Mouse (Mus musculus): ENCODE measurements around the gene Sdcbp2.

Gene Sdcbp2

DNA sequence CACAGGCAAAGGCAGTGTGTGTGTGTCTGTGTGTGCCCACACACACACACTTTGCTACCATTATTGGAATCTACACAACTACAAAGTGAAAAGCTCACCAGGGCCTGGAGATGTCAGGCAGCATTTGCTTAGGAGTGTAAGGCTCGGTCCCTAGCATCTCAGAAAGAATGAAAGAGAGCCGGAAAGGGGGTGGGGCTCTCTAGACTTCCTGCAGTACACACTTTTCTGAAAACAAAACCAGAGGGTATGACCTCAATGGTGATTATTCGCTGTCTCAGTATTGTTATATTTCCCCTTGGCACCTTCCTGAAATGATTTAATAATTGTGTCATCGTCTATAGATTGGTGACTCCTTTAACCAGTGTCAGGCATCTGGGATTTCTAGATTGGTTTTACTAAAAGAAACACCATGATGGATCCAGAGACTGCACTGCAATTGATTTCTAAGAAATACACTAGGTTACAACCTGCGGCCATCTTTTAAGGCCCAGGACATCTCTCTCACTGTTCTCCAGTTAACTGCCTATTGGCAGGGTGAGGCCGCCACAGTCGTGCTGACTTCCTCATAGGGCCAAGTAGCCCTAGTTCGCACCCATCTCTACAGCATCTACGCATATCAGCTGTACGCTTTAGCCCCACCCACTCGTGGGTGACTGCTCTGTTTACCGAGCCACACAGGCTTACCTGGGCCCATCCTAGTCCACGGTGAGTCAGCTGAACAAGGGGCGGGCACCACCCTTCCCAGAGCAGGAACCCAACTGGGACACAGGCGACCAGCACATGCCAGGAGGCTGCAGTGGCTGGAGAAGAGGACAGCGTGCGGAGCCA, at the start of gene Sdcbp2:
Sdcbp2 (plus strand) TSS at position 750 of the 828 bp plus-strand sequence.
- in situ Hi-C loops (cut with MboI; ENCODE audit: unreplicated experiment in 2 of 2) = no loop called here

DNA sequence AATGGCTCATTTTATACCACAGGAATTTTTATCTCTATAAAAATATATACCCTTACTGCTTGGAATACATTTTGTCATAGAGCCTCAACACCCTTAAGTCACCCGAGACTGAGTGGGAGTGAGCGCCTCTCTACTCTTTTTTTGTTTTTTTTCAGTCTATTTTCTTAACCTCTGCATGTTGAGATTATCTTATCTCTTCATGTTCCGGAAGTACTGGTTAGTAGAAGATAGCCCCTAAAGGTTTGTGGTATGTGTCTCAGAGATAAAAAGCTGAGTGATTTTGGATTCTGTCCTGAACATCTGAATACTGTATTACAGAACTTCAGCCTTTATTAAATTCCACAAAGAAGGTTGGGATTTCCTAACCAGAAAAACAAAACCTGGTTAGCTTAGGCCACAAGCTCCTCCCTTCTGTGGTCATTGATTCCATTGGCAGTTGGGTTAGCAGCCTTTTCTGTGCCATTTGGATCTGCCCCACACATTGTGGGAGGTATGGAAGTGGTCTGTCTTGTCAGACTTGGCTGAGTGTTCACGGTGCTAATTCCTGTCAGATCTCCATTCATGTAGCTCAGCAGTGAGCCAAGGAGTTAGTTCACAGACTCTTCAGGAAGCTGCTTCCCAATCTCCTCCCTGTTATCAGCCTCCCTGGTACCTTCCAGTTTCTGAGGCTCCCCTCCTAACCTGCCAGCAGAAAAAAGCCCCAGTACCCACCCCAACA, 47.9 kb upstream of the Sdcbp2 start:
- in situ Hi-C loops (cut with MboI; ENCODE audit: unreplicated experiment in 2 of 2) = loop anchor here (25.0 kb wide), 5 partner anchors 338 to 962 kb away; partner anchors contain the start of genes Csnk2a1 (in 1 of the 2), Cst7 (in 1 of the 2), Fam110a (in 1 of the 2) and Slc52a3 (in 1 of the 2)

DNA sequence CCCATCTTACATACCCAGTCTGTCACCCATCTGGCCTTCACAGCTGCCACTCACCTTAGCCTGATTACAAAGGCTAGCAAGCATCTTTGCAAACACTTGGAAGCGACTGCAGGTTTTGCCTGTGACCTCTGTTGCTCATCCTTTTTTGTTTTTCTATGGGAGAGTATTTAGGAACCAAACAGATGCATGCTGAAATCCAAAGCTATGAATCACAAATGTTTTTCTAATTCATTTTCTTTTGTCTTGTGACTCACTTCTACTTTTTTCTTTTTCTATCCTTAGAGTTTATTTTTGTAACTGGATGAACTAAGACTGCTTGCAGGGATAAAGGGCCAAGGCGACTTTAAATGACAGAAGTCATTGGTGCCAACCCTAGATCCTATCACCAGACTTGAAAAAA, 46.9 kb upstream of the Sdcbp2 start:
- in situ Hi-C loops (cut with MboI; ENCODE audit: unreplicated experiment in 2 of 2) = loop anchor here (25.0 kb wide), 4 partner anchors 462 to 963 kb away; partner anchors contain the start of genes Csnk2a1 (in 1 of the 2), Cst7 (in 1 of the 2), Fam110a (in 1 of the 2) and Slc52a3 (in 1 of the 2)

DNA sequence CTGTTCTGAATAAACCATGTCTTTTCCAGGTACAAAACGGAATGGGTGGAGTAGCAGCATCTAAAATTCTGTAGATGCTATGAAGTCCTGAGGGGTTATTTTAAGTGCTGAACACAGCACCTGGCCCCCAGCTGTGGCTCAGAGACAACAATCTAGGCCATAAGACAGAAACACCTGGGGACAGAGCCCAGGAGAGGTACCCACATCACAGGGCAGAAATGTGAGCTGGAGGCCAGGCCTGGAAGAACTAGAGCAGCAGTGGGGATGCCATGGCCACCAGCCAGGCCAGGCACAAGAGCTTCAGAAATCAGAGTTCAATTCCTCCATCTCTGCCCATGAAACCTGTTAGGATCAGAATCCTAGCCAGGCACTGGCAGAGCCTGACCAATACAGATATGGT, 44.4 kb upstream of the Sdcbp2 start:
- in situ Hi-C loops (cut with MboI; ENCODE audit: unreplicated experiment in 2 of 2) = loop anchor here (25.0 kb wide), 4 partner anchors 459 to 966 kb away; partner anchors contain the start of genes Csnk2a1 (in 1 of the 2), Cst7 (in 1 of the 2), Fam110a (in 1 of the 2) and Slc52a3 (in 1 of the 2)

DNA sequence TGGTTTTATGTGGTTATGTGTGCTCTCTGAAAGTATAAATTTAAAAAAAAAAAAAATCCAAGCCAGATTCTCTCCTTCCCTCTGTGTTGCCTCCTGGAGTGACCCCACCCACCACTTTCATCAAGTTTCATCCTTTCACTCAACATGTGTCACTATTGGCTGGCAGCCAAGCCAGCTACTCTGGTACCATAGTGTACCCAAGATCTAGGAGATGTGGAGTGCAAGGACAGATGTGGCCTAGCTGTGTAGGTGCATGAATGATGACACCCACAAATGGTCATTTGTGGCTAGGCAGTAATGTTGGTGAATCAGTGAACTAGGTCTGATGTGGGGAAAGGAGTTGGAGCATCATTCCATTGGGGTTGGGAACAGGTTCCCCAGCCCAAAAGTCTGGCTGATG, 43.3 kb upstream of the Sdcbp2 start:
- in situ Hi-C loops (cut with MboI; ENCODE audit: unreplicated experiment in 2 of 2) = loop anchor here (25.0 kb wide), 4 partner anchors 458 to 967 kb away; partner anchors contain the start of genes Csnk2a1 (in 1 of the 2), Cst7 (in 1 of the 2), Fam110a (in 1 of the 2) and Slc52a3 (in 1 of the 2)

DNA sequence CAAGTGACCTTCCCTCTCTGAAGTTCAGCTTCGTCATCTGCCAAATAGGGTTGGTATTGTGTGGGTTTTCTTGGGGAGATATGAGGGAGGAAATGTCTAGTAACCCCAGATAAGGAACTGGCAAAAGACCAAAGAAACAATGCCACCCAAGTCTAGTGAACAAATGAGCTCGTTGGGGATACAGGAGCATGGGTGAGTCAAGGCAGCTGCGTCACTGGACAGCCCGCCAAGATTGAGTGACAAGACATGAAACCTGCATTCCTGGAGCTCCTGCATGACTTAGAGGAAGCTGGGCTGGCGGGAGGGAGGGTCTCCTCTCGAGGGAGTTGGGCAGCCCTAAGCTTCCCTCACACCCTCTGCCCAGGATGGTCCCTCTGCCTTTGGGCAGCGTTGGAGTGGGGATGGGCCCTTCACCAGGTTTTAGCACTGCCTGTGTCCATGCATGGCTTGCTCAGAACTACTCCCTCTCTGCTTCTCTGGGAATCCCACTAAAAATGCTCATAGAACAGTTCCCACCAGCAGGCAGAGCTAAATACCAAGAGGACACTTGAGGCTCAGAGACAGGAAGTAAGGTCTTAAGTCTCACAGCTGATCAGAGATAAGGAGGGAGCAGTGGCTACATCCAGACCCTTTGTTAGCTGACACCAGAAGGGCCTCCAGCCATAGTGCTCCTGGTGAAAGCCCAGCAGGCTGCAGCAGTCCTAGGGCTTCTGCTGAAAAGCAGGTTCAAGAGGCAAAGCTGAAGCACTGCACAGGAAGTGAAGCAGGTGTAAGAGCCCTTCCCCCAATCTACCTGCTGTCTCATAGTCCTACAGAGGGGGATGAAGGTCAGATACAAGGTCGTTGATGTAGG, 41.8 kb upstream of the Sdcbp2 start:
- in situ Hi-C loops (cut with MboI; ENCODE audit: unreplicated experiment in 2 of 2) = loop anchor here (25.0 kb wide), 4 partner anchors 457 to 968 kb away; partner anchors contain the start of genes Csnk2a1 (in 1 of the 2), Cst7 (in 1 of the 2), Fam110a (in 1 of the 2) and Slc52a3 (in 1 of the 2)

DNA sequence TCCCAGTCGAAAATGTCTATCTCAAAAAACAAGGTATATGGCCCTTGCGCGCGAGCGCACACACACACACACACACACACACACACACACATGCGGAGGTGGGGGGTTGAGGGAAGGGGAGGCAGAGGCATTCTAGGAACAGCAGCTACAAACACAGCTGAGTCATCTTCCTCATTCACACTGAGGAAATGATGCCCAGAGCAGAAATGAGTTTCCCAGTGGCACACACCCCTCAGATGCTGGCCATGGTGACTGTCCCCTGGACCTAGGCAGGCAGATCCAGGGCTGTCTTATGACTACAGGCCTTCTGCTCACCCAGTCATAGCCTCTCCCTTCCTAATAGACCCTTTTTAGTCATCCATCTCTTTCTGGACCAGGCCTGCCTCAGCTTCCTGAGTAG, 38.8 kb upstream of the Sdcbp2 start:
- in situ Hi-C loops (cut with MboI; ENCODE audit: unreplicated experiment in 2 of 2) = loop anchor here (25.0 kb wide), 4 partner anchors 454 to 971 kb away; partner anchors contain the start of genes Csnk2a1 (in 1 of the 2), Cst7 (in 1 of the 2), Fam110a (in 1 of the 2) and Slc52a3 (in 1 of the 2)

DNA sequence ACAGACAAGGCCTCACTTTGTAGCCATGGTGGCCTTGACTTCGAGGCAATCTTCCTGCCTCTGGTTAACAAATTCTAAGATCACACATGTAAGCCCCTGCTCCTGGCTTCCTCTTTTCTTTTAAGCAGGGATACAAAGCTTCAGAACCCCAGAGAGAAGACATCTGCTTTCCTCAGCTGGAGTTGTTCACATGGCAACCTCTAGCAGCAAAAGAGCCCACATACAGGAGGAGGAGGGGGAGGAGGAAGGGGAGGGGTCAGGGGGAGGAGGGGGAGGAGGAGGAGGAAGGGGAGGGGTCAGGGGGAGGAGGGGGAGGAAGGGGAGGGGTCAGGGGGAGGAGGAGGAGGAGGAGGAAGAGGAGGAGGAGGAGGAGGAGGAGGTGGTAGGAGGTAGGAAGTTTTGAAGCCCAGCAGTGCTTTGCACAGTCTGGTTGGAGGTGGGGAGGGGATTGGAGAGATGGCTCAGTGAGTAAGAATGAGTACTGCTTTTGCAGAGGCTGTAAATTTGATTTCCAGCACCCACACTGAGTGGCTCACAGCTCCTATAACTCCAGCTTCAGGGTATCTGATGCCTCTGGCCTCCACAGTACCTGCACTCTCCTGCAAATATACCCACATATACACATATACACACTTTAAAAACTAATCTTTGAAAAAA, 36.3 kb upstream of the Sdcbp2 start:
- in situ Hi-C loops (cut with MboI; ENCODE audit: unreplicated experiment in 2 of 2) = loop anchor here (25.0 kb wide), 4 partner anchors 451 to 974 kb away; partner anchors contain the start of genes Csnk2a1 (in 1 of the 2), Cst7 (in 1 of the 2), Fam110a (in 1 of the 2) and Slc52a3 (in 1 of the 2)

DNA sequence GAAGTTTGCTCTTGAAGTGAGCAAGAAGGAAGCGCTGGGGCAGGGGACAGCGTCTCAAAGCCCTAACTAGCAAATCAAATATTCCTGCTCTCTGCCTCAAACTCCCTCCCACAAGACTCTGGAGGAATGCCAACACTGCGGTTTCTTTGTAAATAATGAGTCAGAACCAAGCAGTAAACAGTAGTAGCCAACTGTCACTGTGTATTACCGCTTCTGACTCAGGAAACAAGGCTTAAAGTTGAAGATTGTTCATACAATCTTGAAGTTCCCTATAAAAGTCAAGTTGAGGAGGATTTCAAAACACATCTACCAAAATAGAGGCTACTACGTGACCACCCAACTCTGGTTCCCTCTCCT, 35.8 kb upstream of the Sdcbp2 start:
- in situ Hi-C loops (cut with MboI; ENCODE audit: unreplicated experiment in 2 of 2) = loop anchor here (25.0 kb wide), 4 partner anchors 451 to 974 kb away; partner anchors contain the start of genes Csnk2a1 (in 1 of the 2), Cst7 (in 1 of the 2), Fam110a (in 1 of the 2) and Slc52a3 (in 1 of the 2)

DNA sequence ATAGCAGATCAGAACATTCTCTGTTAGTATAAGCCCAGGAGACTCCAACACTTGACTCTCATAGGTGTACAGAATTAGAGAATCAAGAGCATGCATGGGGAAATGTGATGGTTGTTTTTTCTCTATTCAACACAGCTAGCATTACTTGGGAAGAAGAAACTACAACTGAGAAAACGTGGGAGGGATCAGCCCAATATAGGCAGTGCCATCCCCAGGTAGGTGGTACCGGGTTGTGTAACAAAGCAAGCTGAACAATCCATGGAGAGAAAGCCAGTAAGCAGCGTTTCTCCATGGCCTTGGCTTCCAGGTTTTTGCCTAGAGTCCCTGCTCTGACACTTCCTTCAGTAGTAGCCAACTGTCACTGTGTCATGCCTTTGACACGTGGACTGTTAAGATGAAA, 33.8 kb upstream of the Sdcbp2 start:
- in situ Hi-C loops (cut with MboI; ENCODE audit: unreplicated experiment in 2 of 2) = loop anchor here (25.0 kb wide), 4 partner anchors 449 to 976 kb away; partner anchors contain the start of genes Csnk2a1 (in 1 of the 2), Cst7 (in 1 of the 2), Fam110a (in 1 of the 2) and Slc52a3 (in 1 of the 2)

DNA sequence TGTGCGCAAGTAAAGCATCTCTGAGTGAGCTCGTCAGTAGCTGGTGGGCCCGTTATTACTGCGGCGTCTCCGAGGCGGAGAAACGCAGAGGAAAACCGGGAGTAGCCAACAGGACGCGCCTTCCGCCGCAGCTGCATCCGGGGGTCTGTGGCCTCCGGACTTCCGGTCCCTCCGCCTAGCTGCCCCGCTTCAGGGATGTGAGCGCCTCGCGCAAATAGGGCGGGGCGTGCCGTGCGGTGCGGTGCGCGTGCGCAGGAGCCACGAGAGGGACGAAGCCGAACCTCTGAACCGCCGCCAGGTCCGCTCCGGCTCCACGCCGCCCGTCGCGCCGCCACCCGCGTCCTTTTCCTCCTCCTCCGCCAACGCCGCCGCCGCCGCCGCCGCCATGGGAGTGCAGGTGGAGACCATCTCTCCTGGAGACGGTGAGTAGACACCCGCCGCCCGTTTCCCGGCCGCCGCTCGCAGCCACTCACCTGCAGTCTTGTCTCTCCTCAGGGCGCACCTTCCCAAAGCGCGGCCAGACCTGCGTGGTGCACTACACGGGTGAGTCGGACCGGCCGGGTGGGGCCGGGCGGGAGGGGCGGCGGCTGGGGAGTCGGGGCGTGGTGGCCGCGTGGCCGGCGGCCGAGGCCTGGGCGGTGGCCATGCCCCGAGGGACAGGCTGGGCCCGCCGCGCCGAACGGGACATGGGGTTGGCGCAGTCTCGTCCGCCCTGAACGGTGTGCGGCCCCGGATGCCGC, 29.9 kb upstream of the Sdcbp2 start, which contains the start of gene Fkbp1a:
Fkbp1a (plus strand) TSS at position 161 of the 740 bp plus-strand sequence.
- in situ Hi-C loops (cut with MboI; ENCODE audit: unreplicated experiment in 2 of 2) = loop anchor here (5.0 to 25.0 kb wide), 5 partner anchors 40 to 980 kb away; partner anchors contain the start of genes Csnk2a1 (in 1 of the 2), Cst7 (in 1 of the 2), Fam110a (in 1 of the 2) and Slc52a3 (in 1 of the 2)

DNA sequence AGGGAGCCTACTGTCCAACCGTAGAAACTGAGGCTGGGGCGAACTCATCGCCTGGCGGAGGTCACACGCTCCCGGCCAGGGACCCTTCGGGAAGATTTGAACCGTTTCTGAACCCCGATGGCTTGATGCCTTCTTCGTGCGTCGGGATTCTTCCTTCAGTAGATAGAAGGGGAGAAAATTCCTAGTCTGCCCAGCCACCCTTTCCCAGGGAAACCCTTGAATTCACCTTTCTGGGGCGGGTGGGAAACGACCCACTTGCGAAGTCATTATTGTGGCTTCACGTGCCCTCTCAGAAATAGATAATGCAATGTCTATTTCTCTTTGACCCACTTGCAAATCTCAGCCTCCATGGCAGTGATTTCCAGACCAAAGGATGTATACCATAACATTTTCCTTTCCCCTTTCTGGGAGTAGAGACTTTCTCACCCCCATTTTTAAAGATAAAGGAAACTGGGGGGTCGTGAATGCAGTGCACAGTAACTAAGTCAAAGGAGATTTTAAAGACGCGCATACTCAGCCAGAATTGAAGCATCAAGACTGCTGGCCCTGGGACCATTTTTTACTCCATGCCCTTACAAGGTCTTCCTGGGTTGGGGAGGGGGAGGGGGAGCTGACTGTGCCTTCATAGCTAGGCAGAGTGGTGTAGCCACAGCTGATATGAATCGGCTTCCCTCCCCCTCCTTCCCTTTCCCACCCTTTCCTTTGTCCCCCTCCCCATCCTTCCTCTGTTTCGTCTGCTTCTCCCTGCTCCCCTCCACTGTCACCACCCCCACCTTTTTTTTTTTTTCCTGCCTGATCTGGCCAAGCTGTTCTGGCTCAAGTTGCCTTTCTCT, 29.1 kb upstream of the Sdcbp2 start:
- in situ Hi-C loops (cut with MboI; ENCODE audit: unreplicated experiment in 2 of 2) = loop anchor here (5.0 to 25.0 kb wide), 5 partner anchors 41 to 981 kb away; partner anchors contain the start of genes Csnk2a1 (in 1 of the 2), Cst7 (in 1 of the 2), Fam110a (in 1 of the 2) and Slc52a3 (in 1 of the 2)

DNA sequence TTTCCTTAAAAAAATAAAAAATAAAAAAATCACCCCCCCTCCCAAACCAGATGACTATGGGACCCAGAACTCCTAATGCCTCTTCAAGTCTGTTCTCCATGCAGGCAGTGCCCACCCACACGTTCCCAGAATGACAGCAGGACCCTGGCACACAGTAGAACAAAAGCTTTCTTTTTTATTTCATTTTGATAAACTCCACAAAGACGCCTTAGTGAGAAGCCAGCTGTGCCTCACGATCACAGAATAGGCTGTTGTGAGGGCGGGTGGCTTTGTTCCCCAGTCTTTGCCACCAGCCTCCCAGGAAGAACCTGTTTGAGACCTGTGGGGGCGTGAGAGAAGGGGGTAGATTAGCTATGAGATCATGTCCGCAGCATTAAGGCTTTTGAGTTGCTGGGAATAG, 27.7 kb upstream of the Sdcbp2 start:
- in situ Hi-C loops (cut with MboI; ENCODE audit: unreplicated experiment in 2 of 2) = loop anchor here (5.0 to 25.0 kb wide), 6 partner anchors 42 to 982 kb away; partner anchors contain the start of genes Csnk2a1 (in 1 of the 2), Cst7 (in 1 of the 2), Fam110a (in 1 of the 2) and Slc52a3 (in 1 of the 2)

DNA sequence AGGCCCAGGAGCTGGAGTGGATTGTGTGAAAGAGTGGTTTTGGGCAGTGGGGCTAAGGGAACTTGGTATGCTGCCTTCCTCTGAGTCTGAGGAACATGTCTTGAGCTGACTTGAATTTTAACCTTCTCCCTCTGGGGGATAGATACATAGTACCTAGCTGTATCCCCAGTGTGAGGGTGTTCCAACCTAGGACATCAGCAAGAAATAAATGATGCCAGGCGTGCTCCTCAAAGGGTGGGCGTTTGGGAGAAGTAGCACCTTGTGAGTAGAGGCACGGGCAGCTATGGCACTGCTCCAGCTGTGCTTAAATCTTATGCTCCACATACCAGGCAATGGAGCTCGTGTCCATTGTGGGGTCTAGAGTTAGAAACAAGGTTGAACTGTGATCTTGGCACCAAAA, 25.9 kb upstream of the Sdcbp2 start:
- in situ Hi-C loops (cut with MboI; ENCODE audit: unreplicated experiment in 2 of 2) = loop anchor here (5.0 to 25.0 kb wide), 5 partner anchors 49 to 984 kb away; partner anchors contain the start of genes Csnk2a1 (in 1 of the 2), Cst7 (in 1 of the 2), Fam110a (in 1 of the 2) and Slc52a3 (in 1 of the 2)

DNA sequence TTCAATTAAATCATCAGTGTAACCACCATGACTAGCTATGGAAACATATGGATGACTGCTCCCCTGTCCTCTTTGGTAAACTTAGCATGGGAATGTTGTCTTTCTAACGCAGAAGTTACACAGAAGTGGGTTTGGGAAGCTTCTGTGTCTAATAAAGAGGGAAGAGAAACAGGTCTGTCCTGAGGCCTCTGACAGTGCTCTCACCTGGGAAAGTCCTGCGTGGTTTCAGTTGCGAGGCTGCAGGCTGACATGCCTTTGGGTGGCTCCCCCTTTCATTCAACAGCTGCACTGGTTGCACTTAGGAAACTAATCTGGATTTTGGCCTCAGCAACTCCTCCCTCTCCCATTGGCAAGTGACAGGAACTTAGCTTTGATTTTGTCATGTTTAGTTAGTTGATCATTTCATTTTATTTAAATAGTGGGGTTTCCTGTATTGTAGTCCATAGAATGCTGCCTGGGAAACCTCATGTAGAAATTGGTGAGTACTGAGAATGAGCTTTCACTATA, 22.8 kb upstream of the Sdcbp2 start:
- in situ Hi-C loops (cut with MboI; ENCODE audit: unreplicated experiment in 2 of 2) = loop anchor here (5.0 to 25.0 kb wide), 5 partner anchors 52 to 987 kb away; partner anchors contain the start of genes Csnk2a1 (in 1 of the 2), Cst7 (in 1 of the 2), Fam110a (in 1 of the 2) and Slc52a3 (in 1 of the 2)

All from v-Abl transformed pro-B cells (cell line).